Comparison of ENCODE assay signal across 8 mouse cellular contexts in genomic region chr16:32430474-32431046, GRCm38 (mm10). TPM values are rescaled to one million over a fixed set of nuclear protein-coding genes. Genes with fewer than 3 reads are reported as not detected.
DNase-seq lines count a peak whose midpoint lies in the region; ATAC-seq and TF ChIP-seq lines count a peak whose summit lies in the region.

TSS of gene Pcyt1a (plus strand) at chr16:32430921.

- no peaks in the 10 kb centered on the region for H3K36me3 ChIP-seq in embryonic facial prominence, embryonic 14.5 days (ENCODE audit: control insufficient read depth, insufficient read depth, low read length)
- H3K36me3 ChIP-seq in heart, adult 2 months (ENCODE audit: control insufficient read depth, insufficient read depth, low read length), result peaks cover 10% of the 10 kb centered on the region
- no peaks in the 10 kb centered on the region for H3K36me3 ChIP-seq in limb, embryonic 12.5 days
- H3K36me3 ChIP-seq in midbrain, embryonic 14.5 days (ENCODE audit: control insufficient read depth, insufficient read depth, low read length), result peaks cover 4% of the 10 kb centered on the region; the same call in 1 of the 2 replicates

- peak; percentile 95 for DNase-seq in 416B (ENCODE audit: low read depth)
- peak; percentile 97 for DNase-seq in embryonic facial prominence, embryonic 14.5 days (ENCODE audit: low spot score)
- peak; percentile 90 to 93 for DNase-seq in heart, adult 2 months
- DNase-seq in kidney, adult 8-10 months, result peak; percentile 92
- DNase-seq in midbrain, embryonic 14.5 days, result peak; percentile 95
- DNase-seq in spleen, adult 12 weeks (ENCODE audit: low spot score), result peak; percentile 78

- peak within 1 kb of the TSS; percentile 81 for H3K9ac ChIP-seq in embryonic facial prominence, embryonic 14.5 days (ENCODE audit: low read depth, low read length)
- H3K9ac ChIP-seq in heart, adult 2 months (ENCODE audit: low read depth, low read length), result peak within 1 kb of the TSS; percentile 95
- H3K9ac ChIP-seq in limb, embryonic 12.5 days (replicated peaks), result peak within 1 kb of the TSS; percentile 80
- peak within 1 kb of the TSS; percentile 78 for H3K9ac ChIP-seq in midbrain, embryonic 14.5 days (replicated peaks; ENCODE audit: low read length)

- no peaks in the 10 kb centered on the region; the same call in 1 of the 2 replicates for H3K4me1 ChIP-seq in bone marrow, adult 2 months (ENCODE audit: control insufficient read depth, insufficient read depth, low read length)
- peaks cover 11% of the 10 kb centered on the region; the same call in 1 of the 2 replicates for H3K4me1 ChIP-seq in embryonic facial prominence, embryonic 14.5 days (ENCODE audit: control insufficient read depth, insufficient read depth, low read length)
- peaks cover 5% of the 10 kb centered on the region for H3K4me1 ChIP-seq in heart, adult 2 months (ENCODE audit: control insufficient read depth, insufficient read depth, low read length)
- peaks cover 15% of the 10 kb centered on the region for H3K4me1 ChIP-seq in limb, embryonic 12.5 days (replicated peaks)
- H3K4me1 ChIP-seq in midbrain, embryonic 14.5 days (ENCODE audit: control insufficient read depth, insufficient read depth, low read length), result peaks cover 8% of the 10 kb centered on the region; the same call in 1 of the 2 replicates

- peak; percentile 99 for ATAC-seq in embryonic facial prominence, embryonic 14.5 days (ENCODE audit: low read depth)
- peak; percentile 91 for ATAC-seq in limb, embryonic 12.5 days (ENCODE audit: insufficient number of reproducible peaks, insufficient read depth, low FRiP score, low TSS enrichment, low read depth)
- peak; percentile 95 for ATAC-seq in midbrain, embryonic 14.5 days (ENCODE audit: low FRiP score, low TSS enrichment)

- no peaks in the 10 kb centered on the region for H3K27me3 ChIP-seq in embryonic facial prominence, embryonic 14.5 days (replicated peaks; ENCODE audit: control insufficient read depth, insufficient read depth, low read length)
- no peaks in the 10 kb centered on the region for H3K27me3 ChIP-seq in heart, adult 2 months (ENCODE audit: control insufficient read depth, insufficient read depth, low read length)
- H3K27me3 ChIP-seq in limb, embryonic 12.5 days, result no peaks in the 10 kb centered on the region
- no peaks in the 10 kb centered on the region for H3K27me3 ChIP-seq in midbrain, embryonic 14.5 days (ENCODE audit: control insufficient read depth, insufficient read depth, low read length)

- peaks cover 5% of the 10 kb centered on the region; the same call in 1 of the 2 replicates for H3K79me2 ChIP-seq in heart, adult 2 months (replicated peaks; ENCODE audit: control insufficient read depth, insufficient read depth, low read length)

- TF ChIP-seq CTCF in bone marrow, adult 2 months (IDR thresholded peaks at IDR 0.05; ENCODE audit: control insufficient read depth, insufficient read depth, low read length), result no peak
- TF ChIP-seq CTCF in heart, adult 2 months (IDR thresholded peaks at IDR 0.05), result peak; percentile 54

- H3K4me2 ChIP-seq in embryonic facial prominence, embryonic 14.5 days (ENCODE audit: low read depth, low read length), result peak within 1 kb of the TSS; percentile 85
- peak within 1 kb of the TSS; percentile 91 for H3K4me2 ChIP-seq in limb, embryonic 12.5 days
- peak within 1 kb of the TSS; percentile 85 for H3K4me2 ChIP-seq in midbrain, embryonic 14.5 days (ENCODE audit: low read length)

- peak; percentile 75 for TF ChIP-seq POLR2A in bone marrow, adult 2 months (IDR thresholded peaks at IDR 0.05; ENCODE audit: borderline replicate concordance, control insufficient read depth, low read depth, low read length)
- peak; percentile 86 for TF ChIP-seq POLR2A in heart, adult 2 months (IDR thresholded peaks at IDR 0.05; ENCODE audit: insufficient read depth, low read depth, low read length)

- TF ChIP-seq EP300 in heart, adult 2 months (IDR thresholded peaks at IDR 0.05; ENCODE audit: insufficient read depth, low read depth, low read length), result 0 out of 2 replicates have a peak, but pooled peaks have one; percentile 54

- WGBS in bone marrow, adult 2 months, result under 1% methylated on average over 54 of the region's 54 CpGs
- WGBS in embryonic facial prominence, embryonic 14.5 days, result under 1% methylated on average over 39 of the region's 54 CpGs
- under 1% methylated on average over 54 of the region's 54 CpGs for WGBS in heart, adult 2 months
- under 1% methylated on average over 54 of the region's 54 CpGs for WGBS in limb, embryonic 12.5 days
- WGBS in midbrain, embryonic 14.5 days, result under 1% methylated on average over 54 of the region's 54 CpGs

- peak within 1 kb of the TSS; percentile 95 for H3K4me3 ChIP-seq in bone marrow, adult 2 months (replicated peaks; ENCODE audit: control insufficient read depth, low read depth, low read length)
- H3K4me3 ChIP-seq in embryonic facial prominence, embryonic 14.5 days (ENCODE audit: low read depth, low read length), result peak within 1 kb of the TSS; percentile 85
- H3K4me3 ChIP-seq in heart, adult 2 months, result peak within 1 kb of the TSS; percentile 85
- peak within 1 kb of the TSS; percentile 79 for H3K4me3 ChIP-seq in limb, embryonic 12.5 days (replicated peaks)
- peak within 1 kb of the TSS; percentile 81 for H3K4me3 ChIP-seq in midbrain, embryonic 14.5 days (replicated peaks; ENCODE audit: low read depth, low read length)

- H3K27ac ChIP-seq in bone marrow, adult 2 months (ENCODE audit: control insufficient read depth, insufficient read depth, low read depth, low read length, poor library complexity), result peak within 1 kb of the TSS; percentile 95
- H3K27ac ChIP-seq in embryonic facial prominence, embryonic 14.5 days (replicated peaks; ENCODE audit: low read depth, low read length), result peak within 1 kb of the TSS; percentile 88
- H3K27ac ChIP-seq in heart, adult 2 months, result peak within 1 kb of the TSS; percentile 97
- peak within 1 kb of the TSS; percentile 77 for H3K27ac ChIP-seq in limb, embryonic 12.5 days
- peak within 1 kb of the TSS; percentile 94 for H3K27ac ChIP-seq in midbrain, embryonic 14.5 days (replicated peaks; ENCODE audit: low read depth, low read length)

- H3K9me3 ChIP-seq in embryonic facial prominence, embryonic 14.5 days (ENCODE audit: control insufficient read depth, low read length), result no peaks in the 10 kb centered on the region
- H3K9me3 ChIP-seq in limb, embryonic 12.5 days, result no peaks in the 10 kb centered on the region
- no peaks in the 10 kb centered on the region for H3K9me3 ChIP-seq in midbrain, embryonic 14.5 days (ENCODE audit: control insufficient read depth, low read length)

- intact Hi-C loops in heart, adult 2 months (cut with DNase I), result loop anchor here (1.0 kb wide), 2 partner anchors 10 to 183 kb away; partner anchors contain the start of genes Fbxo45 and Wdr53

RNA-seq across cellular contexts. Expression of gene Pcyt1a, which starts in this region (rescaled TPM):
- polyA plus RNA-seq in bone marrow, adult 2 months (2011; ENCODE audit: insufficient read depth, insufficient read length, low replicate concordance, missing spikeins), result 40.6 and 49.6 TPM in 2 replicates
- polyA plus RNA-seq in embryonic facial prominence, embryonic 14.5 days (2014; fragmentation: Nextera tagmentation; extraction: Ambion mirVana), result 43.2 and 45.7 TPM in 2 replicates
- 100 to 1,000 TPM; 110 to 133 TPM for total RNA-seq in heart, adult 2 months (2021)
- polyA plus RNA-seq in heart, adult 2 months (2012; rRNA removed), result 44.3 and 70.5 TPM in 2 replicates
- polyA plus RNA-seq in limb, embryonic 12.5 days (2016; fragmentation: Nextera tagmentation; extraction: Ambion mirVana), result 35.2 and 37.4 TPM in 2 replicates
- polyA plus RNA-seq in midbrain, embryonic 14.5 days (2014; fragmentation: Nextera tagmentation; extraction: Ambion mirVana), result 34.9 and 57.0 TPM in 2 replicates

Comparison
In these comparisons a context has a peak if more than half of its experiments do, and no peak if none do; other contexts are left out.
1. Peak in every context shown above with its lines: DNase-seq, ATAC-seq, H3K4me3 ChIP-seq and H3K27ac ChIP-seq.